Mouse (Mus musculus) bone marrow macrophage, adult 2 months (primary cell): Measurements from ENCODE around the gene Krt18.

Experiments
- CTCF ChIP-seq: IDR thresholded peaks from 2 replicates; pipeline ENCODE4 v1.5.1; 2012; ENCODE audit warnings: low read depth, mild to moderate bottlenecking, low read length, moderate library complexity
- POLR2A ChIP-seq: IDR thresholded peaks from 2 replicates; pipeline ENCODE4 v1.6.1; 2012; ENCODE audit warnings: mild to moderate bottlenecking, low read depth, low read length, borderline replicate concordance

DNA sequence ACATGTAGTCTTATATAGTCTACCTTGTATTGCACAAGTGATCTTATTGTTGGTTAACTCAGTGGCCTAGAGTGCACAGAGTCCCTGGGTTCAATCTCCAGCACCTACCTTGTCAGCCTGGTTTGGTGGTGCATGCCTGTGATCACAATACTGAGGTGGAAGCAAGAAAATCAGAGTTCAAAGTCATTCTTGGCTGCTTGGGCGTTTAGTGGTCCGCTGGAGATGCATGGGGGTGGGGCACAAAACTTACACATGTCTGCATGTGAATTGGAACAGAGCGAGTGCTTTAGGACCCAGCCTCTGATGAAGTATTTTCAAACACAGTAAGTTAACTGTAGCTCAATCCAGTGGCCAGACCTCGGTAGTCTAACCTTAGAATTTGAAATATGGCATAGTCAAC, 51.2 kb downstream of the Krt18 start:
- TF ChIP-seq CTCF (no peak), POLR2A (no peak)
